Mouse (Mus musculus): ENCODE measurements around the gene Ifi206. TPM values are rescaled to one million over a fixed set of nuclear protein-coding genes. Genes with fewer than 3 reads are reported as not detected.
"Not testable (repeated sequence)": the region's sequence is repeated elsewhere in the genome, so short reads cannot be mapped to it uniquely, and the experiment has no call there.

Ifi206 gene
- 0.08 and 0.14 TPM in 2 replicates for polyA plus RNA-seq (2015; fragmentation: Nextera tagmentation; extraction: Ambion mirVana)

GRCm38 (mm10) chr1:173490812-173491480 lies at the start of gene Ifi206:
Gene Ifi206, minus strand, starts transcription at chr1:173491041.
- WGBS = 71% methylated on average over 3 of the region's 3 CpGs
- not testable (repeated sequence) for H3K4me3 ChIP-seq; H3K9ac ChIP-seq; H3K4me1 ChIP-seq; H3K27ac ChIP-seq; H3K27me3 ChIP-seq; ATAC-seq (ENCODE audit: insufficient number of reproducible peaks, low FRiP score, low TSS enrichment, low read depth); H3K36me3 ChIP-seq; H3K4me2 ChIP-seq; H3K9me3 ChIP-seq

- ATAC-seq (ENCODE audit: insufficient number of reproducible peaks, low FRiP score, low TSS enrichment, low read depth); H3K9me3 ChIP-seq; H3K27ac ChIP-seq; H3K4me3 ChIP-seq; H3K36me3 ChIP-seq; H3K4me2 ChIP-seq; H3K4me1 ChIP-seq; H3K27me3 ChIP-seq; H3K9ac ChIP-seq: not testable (repeated sequence)
- WGBS = 87% methylated on average over 3 of the region's 3 CpGs
These were observed 45.0 kb upstream of the Ifi206 start, which contains the start of gene Ifi214 for GRCm38 (mm10) chr1:173535791-173536190. Gene Ifi214, minus strand, starts transcription at chr1:173535957.

- Histone ChIP-seq H3K27ac (no peak overlapping the region), H3K36me3 (no peaks in the 10 kb centered on the region), H3K4me1 (no peaks in the 10 kb centered on the region), H3K27me3 (no peaks in the 10 kb centered on the region), H3K4me3 (no peak overlapping the region), H3K9me3 (no peaks in the 10 kb centered on the region), H3K4me2 (no peak overlapping the region), H3K9ac (no peak overlapping the region)
- ATAC-seq (ENCODE audit: insufficient number of reproducible peaks, low FRiP score, low TSS enrichment, low read depth) = no peak
These were observed 30.6 kb upstream of the Ifi206 start for GRCm38 (mm10) chr1:173521452-173521851.

GRCm38 (mm10) chr1:173510595-173510994 lies 19.8 kb upstream of the Ifi206 start:
- ATAC-seq (ENCODE audit: insufficient number of reproducible peaks, low FRiP score, low TSS enrichment, low read depth); H3K9ac ChIP-seq; H3K27me3 ChIP-seq; H3K36me3 ChIP-seq; H3K27ac ChIP-seq; H3K4me1 ChIP-seq; H3K4me2 ChIP-seq; H3K9me3 ChIP-seq; H3K4me3 ChIP-seq: not testable (repeated sequence)
- WGBS = 95% methylated on average over 2 of the region's 2 CpGs

GRCm38 (mm10) chr1:173491483-173491882 lies 642 bp upstream of the Ifi206 start:
- not testable (repeated sequence) for H3K4me1 ChIP-seq; H3K9ac ChIP-seq; H3K36me3 ChIP-seq; H3K27ac ChIP-seq; H3K4me3 ChIP-seq; H3K4me2 ChIP-seq; ATAC-seq (ENCODE audit: insufficient number of reproducible peaks, low FRiP score, low TSS enrichment, low read depth); H3K27me3 ChIP-seq; H3K9me3 ChIP-seq

GRCm38 (mm10) chr1:173481182-173481574 lies 9.7 kb downstream of the Ifi206 start:
- not testable (repeated sequence) for H3K27ac ChIP-seq; H3K4me2 ChIP-seq; ATAC-seq (ENCODE audit: insufficient number of reproducible peaks, low FRiP score, low TSS enrichment, low read depth); H3K9ac ChIP-seq; H3K27me3 ChIP-seq; H3K36me3 ChIP-seq; H3K4me1 ChIP-seq; H3K9me3 ChIP-seq; H3K4me3 ChIP-seq
- 75% methylated on average over 3 of the region's 3 CpGs for WGBS

- ATAC-seq (ENCODE audit: insufficient number of reproducible peaks, low FRiP score, low TSS enrichment, low read depth); H3K27me3 ChIP-seq; H3K4me2 ChIP-seq; H3K36me3 ChIP-seq; H3K9me3 ChIP-seq; H3K9ac ChIP-seq; H3K4me1 ChIP-seq; H3K4me3 ChIP-seq; H3K27ac ChIP-seq: not testable (repeated sequence)
- WGBS = 79% methylated on average over 5 of the region's 5 CpGs
These were observed 10.3 kb downstream of the Ifi206 start for GRCm38 (mm10) chr1:173480399-173481181.

GRCm38 (mm10) chr1:173456761-173457160 lies 34.1 kb downstream of the Ifi206 start:
- no peak overlapping the region for H3K9ac ChIP-seq
- H3K9me3 ChIP-seq = no peaks in the 10 kb centered on the region
- no peak overlapping the region for H3K27ac ChIP-seq
- no peak overlapping the region for H3K4me2 ChIP-seq
- H3K4me3 ChIP-seq = no peak overlapping the region
- no peak for ATAC-seq (ENCODE audit: insufficient number of reproducible peaks, low FRiP score, low TSS enrichment, low read depth)
- H3K4me1 ChIP-seq = no peaks in the 10 kb centered on the region
- WGBS = 83% methylated on average over 5 of the region's 5 CpGs
- no peaks in the 10 kb centered on the region for H3K36me3 ChIP-seq
- no peaks in the 10 kb centered on the region for H3K27me3 ChIP-seq

GRCm38 (mm10) chr1:173456139-173456754 lies 34.6 kb downstream of the Ifi206 start:
- no peaks in the 10 kb centered on the region for H3K9me3 ChIP-seq
- H3K4me3 ChIP-seq = no peak overlapping the region
- ATAC-seq (ENCODE audit: insufficient number of reproducible peaks, low FRiP score, low TSS enrichment, low read depth) = no peak
- no peak overlapping the region for H3K9ac ChIP-seq
- no peak overlapping the region for H3K4me2 ChIP-seq
- H3K27me3 ChIP-seq = no peaks in the 10 kb centered on the region
- H3K27ac ChIP-seq = no peak overlapping the region
- no peaks in the 10 kb centered on the region for H3K36me3 ChIP-seq
- WGBS = 41% methylated on average over 7 of the region's 7 CpGs
- no peaks in the 10 kb centered on the region for H3K4me1 ChIP-seq

- no peaks in the 10 kb centered on the region for H3K9me3 ChIP-seq
- no peak overlapping the region for H3K4me2 ChIP-seq
- H3K27ac ChIP-seq = no peak overlapping the region
- H3K27me3 ChIP-seq = no peaks in the 10 kb centered on the region
- no peak for ATAC-seq (ENCODE audit: insufficient number of reproducible peaks, low FRiP score, low TSS enrichment, low read depth)
- no peaks in the 10 kb centered on the region for H3K4me1 ChIP-seq
- no peak overlapping the region for H3K9ac ChIP-seq
- no peak overlapping the region for H3K4me3 ChIP-seq
- H3K36me3 ChIP-seq = no peaks in the 10 kb centered on the region
- 85% methylated on average over 5 of the region's 5 CpGs for WGBS
These were observed 39.2 kb downstream of the Ifi206 start for GRCm38 (mm10) chr1:173451665-173452064.

- Histone ChIP-seq H3K36me3 (no peaks in the 10 kb centered on the region), H3K27ac (no peak overlapping the region), H3K4me3 (no peak overlapping the region), H3K4me2 (no peak overlapping the region), H3K4me1 (no peaks in the 10 kb centered on the region), H3K9me3 (no peaks in the 10 kb centered on the region), H3K9ac (no peak overlapping the region), H3K27me3 (no peaks in the 10 kb centered on the region)
- 75% methylated on average over 4 of the region's 4 CpGs for WGBS
- no peak for ATAC-seq (ENCODE audit: insufficient number of reproducible peaks, low FRiP score, low TSS enrichment, low read depth)
These were observed 40.2 kb downstream of the Ifi206 start for GRCm38 (mm10) chr1:173450621-173451020.

GRCm38 (mm10) chr1:173447067-173447466 lies 43.8 kb downstream of the Ifi206 start:
- Histone ChIP-seq H3K9ac (no peak overlapping the region), H3K4me3 (no peak overlapping the region), H3K27ac (no peak overlapping the region), H3K4me1 (no peaks in the 10 kb centered on the region), H3K27me3 (no peaks in the 10 kb centered on the region), H3K9me3 (no peaks in the 10 kb centered on the region), H3K4me2 (no peak overlapping the region), H3K36me3 (no peaks in the 10 kb centered on the region)
- no peak for ATAC-seq (ENCODE audit: insufficient number of reproducible peaks, low FRiP score, low TSS enrichment, low read depth)
- WGBS = 65% methylated on average over 4 of the region's 4 CpGs
